Mouse (Mus musculus) gastrocnemius, postnatal 36 days (tissue): Measurements from ENCODE around the gene Nyap1. TPM values are rescaled to one million over a fixed set of nuclear protein-coding genes. Genes with fewer than 3 reads are reported as not detected.
A peak's percentile ranks its signal among the peaks of the same experiment; 100 is the strongest.

Source experiments
- DNase-seq, 2 experiments: peaks; one replicate each; pipeline ENCODE4 v3.0.0; 2022
- intact Hi-C: fragments of 180-260 bp; cut with DNase I; formaldehyde crosslinking; loops from one replicate; pipeline ENCODE4 v1.15.1; 2025
- long read RNA-seq, 2 experiments: library from polyadenylated mRNA; stranded (forward); transcript quantifications; one replicate each; pipeline ENCODE4 v2.0.0; 2021
- total RNA-seq, 2 experiments: library from RNA; stranded (reverse); gene quantifications; 2 replicates each; pipeline ENCODE4 v1.2.3; 2021

The Nyap1 gene
- total RNA-seq = under 1 TPM; 0.20 to 0.28 TPM
- long read RNA-seq, experiment 1 = 0 reads
- long read RNA-seq, experiment 2 = 0 reads

DNA sequence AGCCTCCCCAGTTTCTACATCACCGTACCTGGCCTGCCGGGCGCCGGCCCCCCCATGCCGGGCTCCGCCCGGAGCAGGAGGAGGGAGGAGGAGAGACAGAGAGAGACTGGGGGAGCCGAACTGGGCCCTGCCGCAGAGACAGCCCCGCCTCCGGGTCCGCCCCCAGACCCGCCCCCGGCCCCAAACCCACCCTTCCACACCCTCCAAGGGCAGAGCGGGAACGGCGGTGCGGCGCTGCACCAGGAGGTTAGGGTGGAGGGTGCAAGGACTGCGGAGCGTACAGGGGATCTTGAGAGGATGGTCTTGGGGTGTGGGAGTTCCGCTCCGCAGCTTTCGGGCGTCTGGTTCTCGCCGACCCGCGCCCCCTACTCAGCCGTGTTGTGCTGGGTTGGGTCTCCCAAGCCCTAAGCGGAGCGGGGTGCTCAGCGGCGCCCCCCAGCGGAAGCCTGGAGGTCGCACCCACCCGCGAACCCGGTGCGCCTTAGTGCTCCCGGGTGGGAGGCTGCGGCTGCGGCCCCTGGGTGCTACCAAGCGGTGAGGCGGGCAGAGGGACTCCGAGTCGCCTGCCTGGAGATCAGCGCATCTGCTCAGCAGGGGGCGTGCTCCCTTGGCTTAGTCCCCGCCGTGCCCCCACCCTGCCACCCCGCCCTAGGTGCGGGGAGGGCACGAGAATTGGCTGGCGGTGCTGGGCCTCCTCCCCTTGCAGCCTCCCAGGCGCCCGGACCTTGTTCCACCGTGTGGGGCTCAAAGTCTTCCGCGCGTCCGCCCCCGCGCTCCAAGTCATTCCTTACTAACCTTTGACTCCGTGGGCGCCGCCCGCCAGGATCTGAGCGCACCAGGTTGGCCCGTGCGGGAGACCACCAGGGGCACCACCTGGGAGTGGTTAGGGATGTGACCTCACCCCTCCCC lies at the start of gene Nyap1:
Nyap1 (minus strand) TSS at position 585 of the 909 bp plus-strand sequence.
- DNase-seq = peak; percentile 55 to 70
- intact Hi-C loops = no loop called here

DNA sequence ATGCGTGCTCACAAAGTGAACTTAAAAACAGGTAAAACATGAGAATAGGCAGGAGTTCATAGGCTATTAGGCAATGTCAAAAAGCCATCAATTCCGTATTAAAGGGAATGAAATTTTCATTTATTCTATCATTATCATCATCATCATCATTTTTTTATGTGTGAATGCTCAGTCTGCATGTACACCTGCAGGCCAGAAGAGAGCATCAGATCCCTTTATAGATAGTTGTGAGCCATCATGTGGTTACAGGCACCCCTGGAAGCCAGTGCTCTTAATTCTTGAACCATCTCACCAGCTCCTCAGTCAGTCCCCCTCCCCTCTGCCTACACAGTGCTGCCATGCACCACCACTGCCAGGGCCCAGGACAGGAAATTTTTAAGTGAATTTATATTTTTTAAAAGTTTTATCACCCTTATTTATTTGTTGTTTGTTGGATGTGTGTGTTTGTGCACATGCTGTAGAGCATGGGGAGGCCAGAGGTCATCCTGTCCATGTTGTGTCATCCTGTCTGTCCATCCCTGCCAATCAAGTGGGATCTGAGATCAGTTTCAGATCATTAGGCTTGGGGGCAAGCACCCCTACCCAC lies 47.6 kb upstream of the Nyap1 start:
- no peak for DNase-seq
- intact Hi-C loops = no loop called here

GRCm38 (mm10) chr5:137788171-137788570 lies 46.8 kb upstream of the Nyap1 start:
- DNase-seq = peak in 1 of 2 experiments; percentile 6
- intact Hi-C loops = no loop called here

DNA sequence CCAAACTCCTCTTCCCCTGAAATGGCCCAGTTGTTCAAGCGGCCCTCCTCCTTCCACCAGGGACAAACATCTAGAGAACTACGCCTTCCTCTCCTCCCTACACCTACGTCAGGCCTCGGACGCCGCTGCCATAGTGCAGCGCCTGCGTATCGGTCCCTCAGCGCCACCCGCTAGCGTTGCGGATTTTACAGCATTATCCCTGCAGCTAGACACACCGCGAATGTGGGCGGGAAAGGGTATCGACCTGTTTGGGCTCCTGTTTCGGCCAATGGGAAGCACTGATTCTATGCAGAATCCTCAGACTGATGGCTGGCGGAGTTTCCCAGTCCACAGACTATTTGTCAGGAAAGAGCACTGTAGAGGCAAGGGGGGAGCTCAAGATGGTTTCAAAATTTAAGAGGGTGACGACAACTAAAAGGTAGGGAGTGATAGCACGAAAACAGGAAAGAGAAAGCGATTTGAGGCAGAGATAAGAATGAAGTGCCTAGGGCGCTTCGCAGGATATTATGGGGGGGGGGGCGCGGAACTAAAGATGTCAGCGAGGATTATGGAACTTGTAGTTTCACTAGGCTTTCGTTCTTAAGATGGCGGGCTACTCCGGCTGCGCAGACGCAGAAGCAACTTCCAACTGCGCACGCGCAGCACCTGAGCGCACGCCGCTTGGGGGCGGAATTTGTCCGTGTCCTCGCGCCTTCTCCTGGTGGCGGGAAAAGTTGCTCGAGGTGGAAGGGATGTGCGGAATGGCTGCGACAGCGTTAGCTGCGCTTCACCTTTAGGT lies 45.9 kb upstream of the Nyap1 start, which contains the start of the genes Mepce and Zcwpw1:
Mepce (minus strand) TSS at position 505 of the 778 bp plus-strand sequence.
Zcwpw1 (plus strand) TSS at position 648 of the 778 bp plus-strand sequence.
- intact Hi-C loops = no loop called here
- DNase-seq = peak; percentile 92 to 97

- intact Hi-C loops = no loop called here
- DNase-seq = peak; percentile 97 to 98
Measured at GRCm38 (mm10) chr5:137786109-137786942, 44.9 kb upstream of the Nyap1 start.

GRCm38 (mm10) chr5:137785164-137786031 lies 44.0 kb upstream of the Nyap1 start:
- peak in 1 of 2 experiments; percentile 30 for DNase-seq
- intact Hi-C loops = no loop called here

DNA sequence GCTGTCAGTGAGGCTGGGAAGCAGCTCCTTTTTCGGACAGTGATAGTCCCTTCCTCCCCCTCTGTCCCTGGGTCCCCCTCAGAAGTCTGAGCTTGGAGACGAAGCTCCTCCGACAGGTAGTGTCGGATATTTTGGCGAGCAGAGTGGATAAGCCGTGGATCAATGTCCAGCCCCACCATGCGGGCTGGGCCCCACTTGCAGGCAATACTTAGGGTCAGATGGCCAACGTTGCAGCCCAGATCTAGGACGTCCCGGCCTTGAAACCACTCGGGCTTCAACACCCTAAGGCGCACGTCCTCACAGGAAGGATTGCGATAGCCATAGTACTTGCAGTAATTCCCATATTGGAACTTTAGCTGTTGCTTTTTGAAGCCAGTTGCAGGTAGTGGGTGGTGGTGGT lies 43.1 kb upstream of the Nyap1 start:
- intact Hi-C loops = no loop called here
- no peak for DNase-seq

DNA sequence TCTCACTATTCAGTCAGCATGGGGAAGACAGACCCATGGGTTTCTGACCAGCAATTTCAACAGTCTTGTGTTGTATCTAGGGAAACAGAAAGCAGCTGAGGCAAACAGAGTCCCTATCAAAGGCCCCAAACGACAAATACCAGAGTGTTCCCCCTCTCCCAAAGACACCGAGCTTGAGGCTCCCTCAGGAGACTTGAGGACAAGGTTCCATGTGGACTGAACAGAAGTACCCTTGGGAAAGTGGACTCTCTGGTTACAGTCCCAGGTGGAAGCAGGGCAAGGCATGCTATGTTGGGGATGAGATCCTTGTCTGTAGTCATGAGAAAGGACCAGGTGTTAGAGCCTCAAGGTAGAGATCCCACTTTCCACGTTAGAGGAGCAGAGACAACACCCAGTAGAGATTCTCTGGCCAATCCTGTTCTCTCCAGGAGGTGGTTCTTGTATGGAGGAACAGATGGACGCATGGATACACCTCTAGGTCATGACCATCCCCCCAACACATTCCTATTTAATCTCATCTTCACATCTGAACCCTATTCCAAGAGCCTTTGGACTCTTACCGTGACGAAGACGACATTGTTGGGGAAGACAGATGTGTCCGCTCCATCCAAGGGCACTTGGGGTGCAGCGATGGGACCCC lies 42.6 kb upstream of the Nyap1 start:
- no peak for DNase-seq
- intact Hi-C loops = no loop called here

DNA sequence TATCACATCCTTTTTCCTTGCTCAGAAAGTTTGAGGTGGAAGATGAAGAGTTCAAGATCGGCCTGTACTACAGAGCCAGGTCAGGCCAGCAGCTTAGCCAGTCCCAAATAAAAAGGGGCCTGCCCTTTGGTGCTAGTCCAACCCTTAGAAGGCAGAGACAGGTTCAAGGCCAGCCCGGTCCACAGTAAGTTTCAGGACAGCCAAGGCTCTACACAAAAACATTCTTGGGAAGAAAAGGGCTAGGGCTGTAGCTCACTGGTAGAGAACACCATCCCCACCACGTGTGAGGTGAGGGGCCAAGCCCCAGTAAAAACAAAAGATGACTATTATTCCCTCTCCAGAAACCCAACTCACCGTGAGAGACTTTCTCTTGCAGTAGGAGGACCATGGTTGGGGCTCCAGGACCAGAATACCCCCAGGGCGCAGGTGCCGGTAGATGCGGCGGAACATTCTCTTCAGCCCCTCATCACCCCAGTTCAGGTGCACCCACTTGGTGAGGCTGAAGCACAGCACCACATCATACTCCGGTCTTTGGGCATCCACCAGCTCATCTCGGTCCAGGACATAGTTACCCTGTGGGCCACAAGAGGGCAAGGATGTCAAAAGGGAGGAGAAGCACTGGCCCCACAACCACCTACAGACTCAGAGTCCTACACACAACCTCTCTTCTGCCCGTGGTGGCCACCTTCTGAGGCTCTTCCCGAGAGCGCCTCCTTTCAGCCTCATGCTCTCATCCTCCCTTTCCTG lies 41.5 kb upstream of the Nyap1 start:
- DNase-seq = no peak
- intact Hi-C loops = no loop called here

DNA sequence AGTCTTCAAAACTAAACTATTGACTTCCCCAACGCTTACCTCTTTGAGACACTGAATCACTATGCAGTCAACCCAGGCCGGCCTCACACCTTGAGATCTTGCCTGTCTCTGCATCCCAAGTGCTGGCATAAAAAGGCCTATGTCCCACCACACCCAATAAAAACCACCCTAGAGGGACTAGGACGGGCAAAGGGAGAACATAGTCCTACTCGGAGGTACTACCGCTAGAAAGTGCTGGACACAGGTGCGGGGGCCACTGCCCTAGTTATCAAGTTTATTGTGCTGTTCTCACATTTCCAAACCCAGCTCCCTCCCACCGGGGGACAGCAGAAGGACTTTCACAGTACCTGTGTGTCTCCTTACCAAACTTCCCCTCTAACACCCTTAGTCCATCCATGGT lies 40.3 kb upstream of the Nyap1 start:
- no peak for DNase-seq
- intact Hi-C loops = no loop called here

DNA sequence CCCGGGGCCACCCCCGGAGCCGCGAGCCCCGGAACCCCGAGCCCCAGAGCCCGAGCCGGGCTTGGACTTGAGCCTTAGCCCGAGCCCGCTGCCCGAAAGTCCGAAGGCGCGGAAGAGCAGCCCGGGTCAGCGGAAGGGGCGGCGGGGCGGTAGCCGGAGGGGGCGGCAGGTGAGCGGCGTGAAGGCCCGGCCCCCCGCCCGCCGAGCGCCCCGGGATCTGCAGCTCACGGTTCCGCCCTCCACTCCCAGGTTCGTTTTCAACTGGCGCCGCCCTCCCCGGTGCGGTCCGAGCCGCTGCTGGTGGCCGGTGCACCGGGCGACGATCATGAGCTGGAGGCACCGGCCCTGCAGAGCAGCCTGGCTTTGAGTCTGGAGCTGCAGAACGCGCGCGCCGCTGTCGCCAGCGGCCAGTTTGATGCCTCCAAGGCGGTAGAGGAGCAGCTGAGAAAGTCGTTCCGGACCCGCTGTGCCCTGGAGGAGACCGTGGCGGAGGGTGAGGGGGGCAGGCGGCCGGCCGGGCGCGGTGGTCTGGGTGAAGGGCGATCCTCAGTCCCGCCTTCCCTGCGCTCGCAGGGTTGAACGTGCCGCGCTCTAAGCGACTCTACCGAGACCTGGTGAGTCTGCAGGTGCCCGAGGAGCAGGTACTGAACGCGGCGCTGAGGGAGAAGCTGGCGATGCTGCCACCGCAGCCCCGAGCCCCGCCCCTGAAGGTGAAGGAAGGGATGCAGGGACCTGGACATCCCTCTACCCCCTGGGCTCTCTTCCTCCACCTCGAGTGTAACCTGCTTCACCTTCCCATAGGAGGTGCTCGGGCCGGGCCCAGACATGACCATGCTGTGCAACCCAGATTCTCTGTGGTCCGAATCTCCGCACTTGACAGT lies 37.9 kb upstream of the Nyap1 start:
- intact Hi-C loops = loop anchor here (5.0 kb wide), 2 partner anchors 247 to 437 kb away; partner anchors contain the start of genes Epo and Gnb2
- DNase-seq = no peak

DNA sequence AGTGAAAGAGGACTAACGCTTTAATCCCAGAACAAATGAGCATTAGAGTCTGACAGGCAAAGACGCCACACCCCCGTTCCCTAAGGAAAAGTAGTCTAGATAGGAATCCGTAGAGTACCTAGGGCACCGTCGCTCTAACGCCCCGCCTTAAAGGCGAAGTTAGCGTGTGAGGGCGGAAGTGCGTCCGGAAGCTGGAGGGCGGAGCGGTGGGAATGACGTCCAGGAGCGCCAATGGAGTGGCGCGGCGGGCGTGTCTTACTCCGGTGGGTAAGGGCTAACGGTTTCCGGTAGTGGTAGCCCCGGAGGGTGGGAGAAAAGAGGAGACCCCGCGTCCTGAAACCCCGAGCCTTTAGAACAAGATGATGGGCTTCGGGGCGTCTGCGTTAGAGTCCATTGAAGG lies 37.2 kb upstream of the Nyap1 start, which contains the start of gene Ppp1r35:
Ppp1r35 (plus strand) TSS at position 215 of the 400 bp plus-strand sequence.
- intact Hi-C loops = loop anchor here (5.0 kb wide), 2 partner anchors 246 to 436 kb away; partner anchors contain the start of genes Epo and Gnb2
- peak; percentile 94 to 97 for DNase-seq

DNA sequence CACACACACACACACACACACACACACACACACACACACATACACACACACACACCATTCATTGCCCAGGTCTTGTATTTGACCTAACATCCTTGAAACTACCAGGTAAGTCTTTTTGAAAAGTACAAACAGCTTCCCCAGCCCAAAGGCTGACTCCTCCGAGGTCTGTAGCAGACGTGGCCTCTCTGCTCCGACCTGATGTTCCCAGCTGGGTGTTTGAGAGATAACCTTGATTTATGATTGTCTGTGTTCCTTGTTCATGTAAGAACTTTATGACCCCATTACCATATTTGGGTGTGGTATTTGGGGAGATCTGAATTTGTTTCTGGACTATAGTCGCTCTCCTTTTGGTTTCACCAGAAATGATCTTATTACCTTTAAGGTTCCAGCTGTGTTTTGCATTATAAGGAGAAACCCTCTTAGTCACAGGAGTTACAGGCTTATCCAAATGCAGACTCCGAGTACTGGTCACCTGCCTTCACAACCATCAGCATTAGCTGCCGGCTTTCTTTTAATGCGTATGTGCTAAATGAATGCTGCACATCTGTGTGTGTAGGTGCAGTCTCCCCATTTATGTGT lies 35.9 kb upstream of the Nyap1 start:
- intact Hi-C loops = loop anchor here (5.0 kb wide), 2 partner anchors 245 to 435 kb away; partner anchors contain the start of genes Epo and Gnb2

GRCm38 (mm10) chr5:137776408-137776918 lies 35.1 kb upstream of the Nyap1 start:
- DNase-seq = no peak
- intact Hi-C loops = loop anchor here (5.0 kb wide), 2 partner anchors 244 to 434 kb away; partner anchors contain the start of genes Epo and Gnb2

More for the DNA sequence above, 35.9 kb upstream of the Nyap1 start:
- DNase-seq = no peak

GRCm38 (mm10) chr5:137775587-137776290 lies 34.3 kb upstream of the Nyap1 start:
- no peak for DNase-seq
- intact Hi-C loops = loop anchor here (5.0 kb wide), 2 partner anchors 243 to 433 kb away; partner anchors contain the start of genes Epo and Gnb2
